Mouse (Mus musculus): ENCODE results near the gene Cpt2. TPM values are rescaled to one million over a fixed set of nuclear protein-coding genes. Genes with fewer than 3 reads are reported as not detected.
A peak's percentile ranks its signal among the peaks of the same experiment; 100 is the strongest.

Cpt2 gene
- polyA plus RNA-seq, 1 experiment from 2014 or later: 25.1 TPM

DNA sequence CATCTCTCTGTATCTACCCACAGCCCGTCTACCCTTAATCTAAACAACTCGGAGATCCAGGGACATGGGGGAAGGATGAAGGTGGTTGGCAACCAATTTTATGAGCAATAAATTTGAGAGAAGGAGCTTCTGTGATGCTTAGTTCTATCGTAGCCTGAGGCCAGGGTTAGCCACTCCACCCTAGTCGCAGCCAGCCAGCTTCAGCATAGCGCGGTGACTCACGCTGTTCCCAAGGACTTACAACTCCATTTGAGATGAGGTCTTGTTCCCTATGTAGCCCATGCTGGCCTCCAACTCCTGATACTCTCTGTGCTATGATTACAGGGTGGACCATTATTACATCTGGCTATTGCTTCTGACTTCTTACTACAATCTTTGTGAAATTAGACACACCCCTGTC lies 19.3 kb upstream of the Cpt2 start:
- no peaks in the 10 kb centered on the region for H3K36me3 ChIP-seq (replicated peaks)
- H3K9me3 ChIP-seq: no peaks in the 10 kb centered on the region
- WGBS: 91% methylated on average over 7 of the region's 7 CpGs
- H3K9ac ChIP-seq: no peak overlapping the region
- no peak for ATAC-seq (ENCODE audit: low FRiP score)
- H3K4me3 ChIP-seq (replicated peaks): no peak overlapping the region
- peaks cover 3% of the 10 kb centered on the region; the same call in 1 of the 2 replicates for H3K27me3 ChIP-seq
- H3K4me1 ChIP-seq: no peaks in the 10 kb centered on the region
- no peak overlapping the region for H3K4me2 ChIP-seq
- H3K27ac ChIP-seq: no peak overlapping the region

- Histone ChIP-seq H3K9me3 (no peaks in the 10 kb centered on the region), H3K27ac (no peak overlapping the region), H3K4me2 (no peak overlapping the region), H3K36me3 (replicated peaks) (no peaks in the 10 kb centered on the region), H3K9ac (no peak overlapping the region), H3K27me3 (peaks cover 3% of the 10 kb centered on the region; the same call in 1 of the 2 replicates), H3K4me1 (no peaks in the 10 kb centered on the region), H3K4me3 (replicated peaks) (no peak overlapping the region)
- no peak for ATAC-seq (ENCODE audit: low FRiP score)
- WGBS: 86% methylated on average over 2 of the region's 2 CpGs
These were observed 14.7 kb upstream of the Cpt2 start for GRCm38 (mm10) chr4:107938124-107938523.

- H3K27me3 ChIP-seq: peaks cover 3% of the 10 kb centered on the region; the same call in 1 of the 2 replicates
- H3K36me3 ChIP-seq (replicated peaks): no peaks in the 10 kb centered on the region
- H3K9me3 ChIP-seq: no peaks in the 10 kb centered on the region
- WGBS: 27% methylated on average over 6 of the region's 6 CpGs
- no peak overlapping the region for H3K4me2 ChIP-seq
- no peak for ATAC-seq (ENCODE audit: low FRiP score)
- no peak overlapping the region for H3K4me3 ChIP-seq (replicated peaks)
- no peak overlapping the region for H3K9ac ChIP-seq
- H3K4me1 ChIP-seq: no peaks in the 10 kb centered on the region
- no peak overlapping the region for H3K27ac ChIP-seq
These were observed 13.9 kb upstream of the Cpt2 start for GRCm38 (mm10) chr4:107937338-107937737.

DNA sequence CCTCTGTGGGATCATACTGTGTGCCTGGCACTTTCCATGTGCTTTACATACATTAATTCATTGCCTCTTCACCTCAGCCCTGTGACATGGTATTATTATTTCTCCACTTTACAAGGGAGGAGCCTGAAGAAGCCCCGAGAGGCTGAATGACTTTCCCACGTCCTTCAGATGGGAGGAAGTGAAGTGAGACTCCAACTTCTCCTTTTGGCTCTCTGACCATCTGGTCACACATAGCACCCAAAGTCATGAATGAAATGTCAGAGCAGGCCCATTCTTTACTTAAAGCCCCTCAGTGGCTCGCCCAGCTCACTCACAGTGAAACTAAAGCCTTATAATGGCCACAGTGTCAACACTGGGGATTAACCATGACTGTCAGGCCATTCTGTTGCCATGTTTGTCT lies 11.8 kb upstream of the Cpt2 start:
- Histone ChIP-seq H3K27me3 (peaks cover 3% of the 10 kb centered on the region; the same call in 1 of the 2 replicates), H3K36me3 (replicated peaks) (no peaks in the 10 kb centered on the region), H3K4me3 (replicated peaks) (no peak overlapping the region), H3K27ac (no peak overlapping the region), H3K4me2 (no peak overlapping the region), H3K9me3 (no peaks in the 10 kb centered on the region), H3K4me1 (no peaks in the 10 kb centered on the region), H3K9ac (no peak overlapping the region)
- ATAC-seq (ENCODE audit: low FRiP score): no peak
- 75% methylated on average over 3 of the region's 3 CpGs for WGBS

GRCm38 (mm10) chr4:107933239-107933638 lies 9.8 kb upstream of the Cpt2 start:
- H3K4me2 ChIP-seq: no peak overlapping the region
- 84% methylated on average over 8 of the region's 8 CpGs for WGBS
- H3K9me3 ChIP-seq: no peaks in the 10 kb centered on the region
- H3K9ac ChIP-seq: no peak overlapping the region
- no peaks in the 10 kb centered on the region for H3K27me3 ChIP-seq
- ATAC-seq (ENCODE audit: low FRiP score): no peak
- H3K36me3 ChIP-seq (replicated peaks): no peaks in the 10 kb centered on the region
- H3K4me3 ChIP-seq (replicated peaks): no peak overlapping the region
- no peaks in the 10 kb centered on the region for H3K4me1 ChIP-seq
- H3K27ac ChIP-seq: no peak overlapping the region

DNA sequence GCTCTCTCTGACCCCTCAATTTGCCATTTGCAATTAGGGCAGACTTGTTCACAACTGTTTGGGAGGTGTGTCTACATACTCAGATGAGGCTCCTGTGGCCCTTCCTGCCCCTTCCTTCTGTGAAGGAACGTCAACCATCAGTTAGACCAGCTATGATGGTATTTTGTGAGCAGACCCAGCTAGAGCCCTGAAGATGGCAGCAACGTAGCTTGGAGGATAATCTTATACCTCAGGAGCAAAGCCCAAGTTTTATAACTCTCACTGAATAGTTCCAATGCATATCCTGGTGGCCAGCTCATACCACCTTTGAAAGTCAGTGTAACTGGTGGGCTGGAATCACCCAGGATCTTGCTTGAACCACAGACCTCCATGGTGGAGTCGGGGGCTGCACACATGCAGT lies 8.0 kb upstream of the Cpt2 start:
- 83% methylated on average over 3 of the region's 3 CpGs for WGBS
- no peak for ATAC-seq (ENCODE audit: low FRiP score)
- Histone ChIP-seq H3K36me3 (replicated peaks) (no peaks in the 10 kb centered on the region), H3K9me3 (no peaks in the 10 kb centered on the region), H3K4me3 (replicated peaks) (no peak overlapping the region), H3K4me2 (no peak overlapping the region), H3K27me3 (no peaks in the 10 kb centered on the region), H3K9ac (no peak overlapping the region), H3K4me1 (no peaks in the 10 kb centered on the region), H3K27ac (no peak overlapping the region)

- Histone ChIP-seq H3K9ac (no peak overlapping the region), H3K4me3 (replicated peaks) (no peak overlapping the region), H3K4me2 (no peak overlapping the region), H3K27me3 (no peaks in the 10 kb centered on the region), H3K36me3 (replicated peaks) (no peaks in the 10 kb centered on the region), H3K27ac (no peak overlapping the region), H3K9me3 (no peaks in the 10 kb centered on the region), H3K4me1 (no peaks in the 10 kb centered on the region)
- ATAC-seq (ENCODE audit: low FRiP score): no peak
- 83% methylated on average over 2 of the region's 2 CpGs for WGBS
These were observed 5.3 kb upstream of the Cpt2 start for GRCm38 (mm10) chr4:107928726-107929125.

- Histone ChIP-seq H3K27ac (no peak overlapping the region), H3K27me3 (no peaks in the 10 kb centered on the region), H3K9ac (no peak overlapping the region), H3K4me3 (replicated peaks) (no peak overlapping the region), H3K4me1 (no peaks in the 10 kb centered on the region), H3K4me2 (no peak overlapping the region), H3K9me3 (no peaks in the 10 kb centered on the region), H3K36me3 (replicated peaks) (no peaks in the 10 kb centered on the region)
- ATAC-seq (ENCODE audit: low FRiP score): no peak
- WGBS: 66% methylated on average over 2 of the region's 2 CpGs
These were observed 4.9 kb upstream of the Cpt2 start for GRCm38 (mm10) chr4:107928269-107928668.

DNA sequence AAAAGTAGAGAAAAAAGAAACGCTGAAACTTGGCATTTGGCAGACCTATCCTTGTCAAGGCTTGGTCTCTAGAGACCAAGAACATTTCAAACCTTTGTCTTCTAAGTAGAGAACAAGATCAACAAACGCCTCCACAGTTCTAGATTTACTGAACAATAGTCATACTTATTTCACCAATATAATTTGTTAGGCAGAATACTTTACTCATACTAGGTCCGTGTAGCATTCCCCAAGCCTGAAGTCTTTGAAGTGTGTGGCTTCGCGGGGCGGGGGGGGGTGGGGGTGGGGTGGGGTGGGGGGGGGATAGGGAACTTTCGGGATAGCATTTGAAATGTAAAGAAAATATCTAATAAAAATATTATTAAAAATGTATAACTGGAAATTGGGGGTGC lies 389 bp upstream of the Cpt2 start:
- Histone ChIP-seq H3K4me3 (replicated peaks) (peak overlapping the region; percentile 77), H3K4me1 (peaks cover 14% of the 10 kb centered on the region), H3K36me3 (replicated peaks) (no peaks in the 10 kb centered on the region), H3K9me3 (no peaks in the 10 kb centered on the region), H3K27me3 (no peaks in the 10 kb centered on the region), H3K9ac (no peak overlapping the region), H3K27ac (no peak overlapping the region), H3K4me2 (peak overlapping the region; percentile 84)
- ATAC-seq (ENCODE audit: low FRiP score): peak; percentile 62
- 47% methylated on average over 7 of the region's 7 CpGs for WGBS

- Histone ChIP-seq H3K4me3 (replicated peaks) (no peak overlapping the region), H3K4me1 (peaks cover 14% of the 10 kb centered on the region), H3K4me2 (no peak overlapping the region), H3K9me3 (no peaks in the 10 kb centered on the region), H3K27me3 (no peaks in the 10 kb centered on the region), H3K27ac (no peak overlapping the region), H3K9ac (no peak overlapping the region), H3K36me3 (replicated peaks) (no peaks in the 10 kb centered on the region)
- WGBS: 72% methylated on average over 4 of the region's 4 CpGs
- no peak for ATAC-seq (ENCODE audit: low FRiP score)
These were observed 1.5 kb downstream of the Cpt2 start for GRCm38 (mm10) chr4:107921952-107922351.

GRCm38 (mm10) chr4:107921152-107921695 lies 2.2 kb downstream of the Cpt2 start:
- H3K27ac ChIP-seq: no peak overlapping the region
- WGBS: 89% methylated on average over 8 of the region's 8 CpGs
- H3K9me3 ChIP-seq: no peaks in the 10 kb centered on the region
- no peak overlapping the region for H3K9ac ChIP-seq
- H3K4me1 ChIP-seq: peaks cover 14% of the 10 kb centered on the region
- H3K27me3 ChIP-seq: no peaks in the 10 kb centered on the region
- no peak for ATAC-seq (ENCODE audit: low FRiP score)
- H3K4me3 ChIP-seq (replicated peaks): no peak overlapping the region
- no peaks in the 10 kb centered on the region for H3K36me3 ChIP-seq (replicated peaks)
- H3K4me2 ChIP-seq: no peak overlapping the region

GRCm38 (mm10) chr4:107920336-107920735 lies 3.1 kb downstream of the Cpt2 start:
- Histone ChIP-seq H3K9me3 (no peaks in the 10 kb centered on the region), H3K9ac (no peak overlapping the region), H3K4me1 (peaks cover 14% of the 10 kb centered on the region), H3K36me3 (replicated peaks) (no peaks in the 10 kb centered on the region), H3K4me2 (no peak overlapping the region), H3K27ac (no peak overlapping the region), H3K4me3 (replicated peaks) (no peak overlapping the region), H3K27me3 (no peaks in the 10 kb centered on the region)
- ATAC-seq (ENCODE audit: low FRiP score): no peak
- 92% methylated on average over 2 of the region's 2 CpGs for WGBS

DNA sequence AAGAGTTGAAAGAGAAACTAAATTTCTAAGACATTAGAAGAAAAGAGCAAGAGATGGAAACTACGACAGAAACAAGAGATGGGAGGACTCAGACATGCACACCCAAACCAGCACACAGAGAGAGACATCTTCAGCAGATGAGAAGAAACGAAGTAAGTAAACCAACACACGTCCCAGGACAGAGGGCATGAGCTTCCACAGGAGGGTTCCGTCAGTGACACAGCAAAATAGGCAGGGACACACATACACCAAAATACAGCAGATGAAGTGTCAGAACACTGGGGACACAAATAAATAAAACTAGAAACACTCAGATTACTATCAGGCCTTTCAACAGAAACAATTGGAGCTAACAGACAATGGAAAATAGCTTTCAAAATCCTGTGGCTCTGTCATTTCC lies 13.4 kb downstream of the Cpt2 start:
- 91% methylated on average over 4 of the region's 4 CpGs for WGBS
- Histone ChIP-seq H3K9me3 (no peaks in the 10 kb centered on the region), H3K36me3 (replicated peaks) (peaks cover 60% of the 10 kb centered on the region), H3K4me1 (no peaks in the 10 kb centered on the region), H3K4me3 (replicated peaks) (no peak overlapping the region), H3K27me3 (no peaks in the 10 kb centered on the region), H3K9ac (no peak overlapping the region), H3K27ac (no peak overlapping the region), H3K4me2 (no peak overlapping the region)
- no peak for ATAC-seq (ENCODE audit: low FRiP score)

Measured in forebrain, embryonic 12.5 days (tissue).